Mouse (Mus musculus) fibroblast of lung, adult 2 months (primary cell): ENCODE data around the gene Otos.

Experiments
- DNase-seq: peaks from one replicate; pipeline ENCODE4 v3.0.0-alpha.2; 2011; ENCODE audit warnings: low read depth

Otos gene

DNA sequence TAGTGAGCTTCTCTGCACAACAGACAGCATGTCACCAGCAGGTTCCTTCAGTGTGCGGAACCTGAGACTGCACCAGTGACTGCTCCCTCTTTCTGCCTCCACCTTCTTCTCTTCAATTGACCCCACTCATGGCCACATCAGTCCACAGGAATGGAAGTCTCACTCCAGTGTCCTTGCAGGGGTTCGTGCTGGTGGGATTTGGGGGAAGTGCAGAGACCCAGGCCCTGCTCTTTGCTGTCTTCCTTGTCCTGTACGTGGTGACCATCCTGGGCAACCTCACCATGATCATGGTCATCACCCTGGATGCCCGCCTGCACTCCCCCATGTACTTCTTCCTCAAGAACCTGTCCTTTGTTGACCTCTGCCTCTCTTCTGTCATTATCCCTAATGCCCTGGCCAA is 40.9 kb downstream of the Otos start:
- no peak for DNase-seq

DNA sequence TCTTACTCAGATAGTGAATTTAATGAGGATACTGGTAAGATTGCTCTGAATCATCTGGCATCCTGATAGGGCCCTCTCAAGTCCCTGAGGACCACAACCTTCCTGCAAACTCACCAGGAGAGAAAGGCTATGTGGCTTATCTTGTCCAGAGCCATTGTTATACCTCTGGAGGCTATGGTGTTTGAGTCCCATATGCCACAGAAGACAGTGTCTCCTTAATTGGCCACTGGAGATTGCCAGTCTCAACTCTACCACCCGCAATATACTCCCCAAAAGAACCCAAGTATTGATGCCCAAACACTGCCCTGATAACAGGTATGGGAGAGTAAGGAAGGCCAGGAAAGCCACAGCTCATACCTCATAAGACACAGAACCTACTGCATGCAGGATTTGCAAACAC is 43.2 kb downstream of the Otos start, which contains the start of gene Olfr1410:
Gene Olfr1410, plus strand, starts transcription at position 301 of the 400 bp plus-strand sequence.
- DNase-seq = no peak

DNA sequence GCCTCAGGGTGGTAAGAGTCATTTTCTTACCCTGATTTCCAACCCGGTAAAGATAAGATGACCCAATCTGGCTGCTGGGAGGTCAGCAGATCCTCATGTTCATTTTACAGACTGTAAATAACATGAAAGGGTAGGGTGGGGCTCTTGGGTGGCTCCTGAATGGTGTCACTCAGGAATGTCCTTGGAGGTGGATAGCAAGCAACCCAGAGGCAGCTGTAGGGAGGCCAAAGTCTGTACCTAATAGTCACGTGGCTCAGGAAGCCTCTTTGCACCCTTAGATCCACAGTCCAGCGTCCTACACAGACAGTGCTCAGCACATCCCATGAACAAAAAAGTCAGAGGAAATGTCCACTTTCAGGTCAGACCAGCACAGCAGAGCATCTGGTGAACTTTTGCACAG is 52.6 kb downstream of the Otos start:
- no peak for DNase-seq
